Mouse (Mus musculus) forebrain, postnatal 0 days (tissue): ENCODE data around the gene Gm10842. TPM values are rescaled to one million over a fixed set of nuclear protein-coding genes. Genes with fewer than 3 reads are reported as not detected.

Experiments used
- ATAC-seq: fragments of 200-750 bp; cut with Nextera tagmentation; 2 replicates; pipeline ENCODE4 v1.8.0; 2017; ENCODE audit warnings: mild to moderate bottlenecking, moderate library complexity
- DNase-seq: peaks from one replicate; pipeline ENCODE4 v3.0.0-alpha.2; 2015
- H3K27ac ChIP-seq: fragments of 300-500 bp; sonication (generic); 2 replicates; pipeline ENCODE4 v1.5.1; 2014; ENCODE audit warnings: low read depth, mild to moderate bottlenecking, antibody characterized with exemption, low read length, moderate library complexity, mixed read lengths
- H3K27me3 ChIP-seq: fragments of 300-500 bp; sonication (generic); 2 replicates; pipeline ENCODE4 v1.6.1; 2014; ENCODE audit warnings: mild to moderate bottlenecking, low read length, mixed read lengths; ENCODE audit not compliant: insufficient read depth
- H3K36me3 ChIP-seq: fragments of 300-500 bp; sonication (generic); 2 replicates; pipeline ENCODE4 v1.6.1; 2014; ENCODE audit warnings: mild to moderate bottlenecking, moderate library complexity; ENCODE audit not compliant: insufficient read depth
- H3K4me1 ChIP-seq: fragments of 300-500 bp; sonication (generic); 2 replicates; pipeline ENCODE4 v1.6.1; 2014; ENCODE audit warnings: antibody characterized with exemption; ENCODE audit not compliant: insufficient read depth
- H3K4me2 ChIP-seq: fragments of 300-500 bp; sonication (generic); 2 replicates; pipeline ENCODE4 v1.6.1; 2014; ENCODE audit warnings: low read depth, mild to moderate bottlenecking, moderate library complexity
- H3K4me3 ChIP-seq: fragments of 300-500 bp; sonication (generic); 2 replicates; pipeline ENCODE4 v1.5.1; 2014; ENCODE audit warnings: low read depth, low read length, mixed read lengths
- H3K9ac ChIP-seq: fragments of 300-500 bp; sonication (generic); 2 replicates; pipeline ENCODE4 v1.6.1; 2014; ENCODE audit warnings: mild to moderate bottlenecking
- H3K9me3 ChIP-seq: fragments of 300-500 bp; sonication (generic); 2 replicates; pipeline ENCODE4 v1.6.1; 2016; ENCODE audit warnings: low read length
- CTCF ChIP-seq: sonication (generic); IDR thresholded peaks from 2 replicates; pipeline ENCODE4 v1.5.1; 2016; ENCODE audit warnings: antibody characterized with exemption, control low read depth, low read depth
- WGBS: fragments of 180-500 bp; shearing (Covaris S2); extraction: QIAGEN DNeasy Blood & Tissue Kit; methylation state at CpG from one replicate; pipeline ENCODE4 v1.1.7; 2014; 5-methylcytosine and 5-hydroxymethylcytosine counted together
- polyA plus RNA-seq: library from polyadenylated mRNA; unstranded; fragments of >200 nt; fragmentation: Nextera tagmentation; extraction: Ambion mirVana; gene quantifications from 2 replicates; pipeline ENCODE4 v1.2.1, GENCODE M21; 2015
- total RNA-seq: library from RNA; depleted of rRNA; stranded (reverse); fragments of >200 nt; gene quantifications from 2 replicates; pipeline ENCODE4 v1.2.3, GENCODE M21; 2014

The Gm10842 gene
- total and polyA plus RNA-seq, 2 experiments from 2014 or later, result not detected

DNA sequence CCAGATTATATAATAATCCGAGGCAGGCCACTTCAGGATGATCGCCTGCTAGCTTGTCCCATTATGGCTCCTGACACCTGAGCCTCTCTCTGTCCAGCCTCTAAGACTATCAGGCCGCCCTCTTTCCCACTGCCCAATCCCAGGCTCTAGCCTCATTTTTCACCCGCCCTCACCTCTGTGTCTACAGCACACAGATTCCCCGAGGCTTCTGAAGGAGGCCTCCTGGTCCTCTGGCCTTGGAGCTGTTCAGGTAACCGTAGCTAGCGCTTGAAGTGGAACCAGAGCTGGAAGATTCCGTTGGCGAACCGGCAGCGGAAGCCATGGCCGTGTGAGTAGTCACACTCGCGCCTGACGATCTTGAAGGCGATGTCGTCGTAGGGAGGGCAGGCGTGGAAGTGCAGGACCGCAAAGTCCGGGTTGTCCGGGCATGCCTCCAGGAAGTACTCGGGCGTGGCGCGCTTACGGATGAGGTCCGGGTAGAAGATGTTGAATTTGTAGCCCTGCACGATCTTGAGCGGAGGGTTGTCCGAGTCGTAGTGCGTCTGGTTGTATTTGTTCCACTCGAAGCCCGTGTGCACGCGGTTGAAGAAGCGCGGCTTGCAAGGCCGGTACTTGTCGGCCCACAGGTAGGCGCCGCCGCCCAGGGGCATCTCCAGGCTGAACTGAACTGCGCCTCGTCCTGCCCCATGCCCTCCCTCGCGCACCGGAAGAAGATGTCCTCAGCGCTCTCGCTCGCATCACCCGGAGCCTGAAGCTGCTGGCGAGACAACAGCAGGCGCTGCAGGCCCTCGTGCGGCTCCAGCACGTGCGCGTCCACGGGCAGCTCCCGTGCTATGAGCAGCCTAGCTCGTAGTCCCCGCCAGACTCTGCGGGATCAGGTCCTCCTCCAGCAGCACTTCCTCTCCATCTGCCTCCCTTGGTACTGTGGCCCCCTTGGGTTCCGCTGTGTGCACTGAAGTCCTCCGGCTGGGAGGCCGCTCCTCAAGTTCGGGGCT lies 18.1 kb downstream of the Gm10842 start:
- no peaks in the 10 kb centered on the region for H3K36me3 ChIP-seq
- H3K9ac ChIP-seq, result no peak overlapping the region
- H3K4me1 ChIP-seq, result no peaks in the 10 kb centered on the region
- H3K27ac ChIP-seq, result no peak overlapping the region
- no peak overlapping the region for H3K4me3 ChIP-seq
- ATAC-seq (no peak), DNase-seq (no peak)
- no peaks in the 10 kb centered on the region for H3K9me3 ChIP-seq
- H3K4me2 ChIP-seq, result no peak overlapping the region
- no peaks in the 10 kb centered on the region for H3K27me3 ChIP-seq
- 87% methylated on average over 69 of the region's 69 CpGs for WGBS
- no peak for TF ChIP-seq CTCF

DNA sequence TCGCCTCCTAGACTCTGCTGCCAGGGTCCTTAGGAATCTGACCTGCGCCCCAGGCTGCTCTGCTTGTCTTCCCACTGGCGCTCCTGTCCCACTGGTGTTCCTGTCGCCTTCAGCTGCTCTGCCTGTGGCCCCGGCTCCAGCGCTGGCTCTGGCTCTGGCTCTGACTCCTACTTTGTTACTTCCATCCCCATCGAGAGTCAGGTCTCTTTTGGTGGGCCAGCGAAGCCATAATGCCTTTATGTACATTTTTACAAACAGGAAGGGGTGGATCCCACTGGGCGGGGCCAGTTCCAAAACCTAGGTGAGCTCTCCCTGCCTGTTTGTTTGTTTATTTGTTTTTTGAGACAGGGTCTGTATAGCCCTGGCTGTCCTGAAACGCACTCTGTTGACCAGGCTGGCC lies 20.1 kb downstream of the Gm10842 start:
- no peak for ATAC-seq
- no peak overlapping the region for H3K27ac ChIP-seq
- no peak overlapping the region for H3K9ac ChIP-seq
- H3K9me3 ChIP-seq, result no peaks in the 10 kb centered on the region
- WGBS, result 93% methylated on average over 10 of the region's 10 CpGs
- no peaks in the 10 kb centered on the region for H3K36me3 ChIP-seq
- no peaks in the 10 kb centered on the region for H3K4me1 ChIP-seq
- DNase-seq, result no peak
- no peaks in the 10 kb centered on the region for H3K27me3 ChIP-seq
- TF ChIP-seq CTCF, result no peak
- no peak overlapping the region for H3K4me2 ChIP-seq
- H3K4me3 ChIP-seq, result no peak overlapping the region

DNA sequence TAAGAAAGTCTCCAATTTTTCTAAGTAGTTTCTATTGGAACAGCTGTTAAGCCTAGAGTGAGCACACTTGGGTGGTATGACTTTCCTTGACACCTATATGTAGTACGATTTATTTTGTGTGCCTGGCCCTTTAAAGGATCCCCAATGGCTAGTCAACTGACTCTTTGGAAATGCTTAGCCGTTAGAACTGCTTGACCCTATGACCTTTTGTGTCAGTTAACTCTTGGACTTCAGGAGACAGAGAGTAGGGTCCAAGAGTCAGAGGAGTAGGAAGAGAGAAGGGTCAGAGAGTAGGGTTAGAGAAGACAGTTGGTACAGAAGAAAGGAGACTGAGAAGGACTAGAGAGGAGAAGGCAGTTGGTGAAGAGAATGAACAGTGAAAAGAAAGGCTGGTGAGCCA lies 31.8 kb downstream of the Gm10842 start, which contains the start of gene Tlk2:
Gene Tlk2 (plus strand): TSS at position 292 of the 400 bp plus-strand sequence.
- DNase-seq, result no peak
- H3K4me3 ChIP-seq, result no peak within 1 kb of the TSS
- H3K9me3 ChIP-seq, result no peaks in the 10 kb centered on the region
- H3K4me2 ChIP-seq, result peak within 1 kb of the TSS; percentile 94; the same call in 1 of the 2 replicates
- no peak within 1 kb of the TSS for H3K9ac ChIP-seq
- no peaks in the 10 kb centered on the region for H3K27me3 ChIP-seq
- TF ChIP-seq CTCF, result no peak
- 52% methylated on average over 2 of the region's 2 CpGs for WGBS
- no peaks in the 10 kb centered on the region for H3K36me3 ChIP-seq
- H3K4me1 ChIP-seq, result peaks cover 17% of the 10 kb centered on the region; the same call in 1 of the 2 replicates
- H3K27ac ChIP-seq, result no peak within 1 kb of the TSS
- no peak for ATAC-seq

DNA sequence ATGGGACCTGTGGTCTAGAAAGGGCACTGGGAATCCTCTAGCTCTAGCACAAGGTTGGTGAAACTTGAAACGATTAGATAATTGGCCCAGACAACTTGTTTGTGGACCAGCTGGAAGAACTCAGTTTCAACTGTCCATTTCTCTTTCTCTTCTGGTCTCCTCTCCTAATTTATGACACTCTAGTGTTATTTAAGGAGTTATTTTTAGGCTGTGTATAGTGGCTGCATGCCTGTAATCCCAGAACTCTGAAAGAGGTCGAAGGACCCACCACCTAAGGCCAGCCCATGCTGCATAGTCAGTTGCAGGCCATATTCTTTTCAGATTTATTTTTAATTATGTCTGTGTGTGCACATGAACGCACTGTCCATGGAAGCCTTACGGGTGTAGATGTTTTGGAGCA lies 32.8 kb downstream of the Gm10842 start:
- Histone ChIP-seq H3K4me1 (peaks cover 17% of the 10 kb centered on the region; the same call in 1 of the 2 replicates), H3K36me3 (peaks cover 3% of the 10 kb centered on the region; the same call in 1 of the 2 replicates), H3K27me3 (no peaks in the 10 kb centered on the region), H3K9me3 (no peaks in the 10 kb centered on the region), H3K4me2 (peak overlapping the region; percentile 94; the same call in 1 of the 2 replicates), H3K9ac (no peak overlapping the region), H3K4me3 (no peak overlapping the region), H3K27ac (no peak overlapping the region)
- TF ChIP-seq CTCF, result no peak
- whole genome bisulfite sequencing, result 92% methylated on average over 4 of the region's 4 CpGs
- DNase-seq (no peak), ATAC-seq (no peak)

DNA sequence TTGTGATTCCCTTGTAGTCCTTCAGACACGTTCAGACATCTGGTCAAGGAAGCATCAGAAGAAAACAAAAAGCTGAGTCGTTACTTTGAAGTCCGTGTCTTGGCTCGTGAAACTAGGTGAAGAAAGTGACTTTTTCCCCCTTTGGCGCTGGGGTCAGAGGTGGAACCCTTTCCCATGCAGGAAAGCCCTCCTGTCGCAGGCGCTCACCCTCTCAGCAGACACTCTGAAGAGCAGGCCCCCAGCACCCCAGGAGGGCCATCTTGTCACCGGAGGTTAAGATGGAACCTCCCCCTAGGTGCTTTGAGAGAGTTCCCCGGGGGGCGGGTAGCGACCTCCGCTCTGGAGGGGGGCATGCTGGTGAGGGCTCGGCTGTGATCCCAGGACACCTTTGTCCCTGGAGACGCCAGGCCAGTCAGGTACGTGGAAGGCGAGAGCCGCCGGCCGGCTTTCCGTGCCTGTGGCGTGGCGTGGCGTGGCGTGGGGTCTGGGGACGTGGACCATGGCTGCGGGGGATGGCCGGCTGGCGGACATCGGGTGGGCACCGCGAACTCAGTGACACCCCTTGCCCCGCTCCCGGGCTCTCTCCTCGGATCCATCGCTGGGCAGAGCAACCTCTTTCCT lies 33.9 kb downstream of the Gm10842 start:
- DNase-seq, result peak; percentile 32
- H3K9ac ChIP-seq, result peak overlapping the region; percentile 96
- H3K9me3 ChIP-seq, result no peaks in the 10 kb centered on the region
- TF ChIP-seq CTCF, result no peak
- peak overlapping the region; percentile 92 for H3K27ac ChIP-seq
- peaks cover 17% of the 10 kb centered on the region; the same call in 1 of the 2 replicates for H3K4me1 ChIP-seq
- 1% methylated on average over 34 of the region's 35 CpGs for WGBS
- H3K4me3 ChIP-seq, result peak overlapping the region; percentile 96
- ATAC-seq, result no peak
- peaks cover 7% of the 10 kb centered on the region; the same call in 1 of the 2 replicates for H3K36me3 ChIP-seq
- H3K27me3 ChIP-seq, result no peaks in the 10 kb centered on the region
- peak overlapping the region; percentile 94 for H3K4me2 ChIP-seq

DNA sequence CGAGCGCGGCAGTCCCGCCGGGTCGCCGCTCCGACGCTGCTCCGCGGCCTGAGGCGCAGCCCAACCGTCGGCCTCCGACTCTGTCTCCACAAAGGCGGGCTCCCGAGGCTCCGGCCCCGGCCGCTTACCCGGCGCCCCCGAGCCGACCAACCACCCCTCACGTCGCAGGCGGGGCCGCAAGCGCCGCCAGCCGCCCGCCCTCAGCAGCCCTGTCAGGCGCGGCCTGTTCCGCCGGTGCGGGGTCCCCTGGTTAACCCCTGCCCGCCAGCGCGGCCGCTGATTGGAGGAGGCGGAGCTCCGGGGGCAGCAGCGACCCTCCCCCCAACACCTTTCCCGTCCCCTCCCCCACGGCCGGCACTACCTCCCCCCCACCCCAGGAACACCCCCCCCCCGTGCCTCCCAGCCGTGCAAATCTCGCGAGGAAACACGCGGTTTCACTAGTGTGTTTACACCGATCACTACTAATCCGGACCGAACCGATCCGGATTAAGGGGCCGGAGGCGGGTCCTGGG lies 34.5 kb downstream of the Gm10842 start:
- peaks cover 17% of the 10 kb centered on the region; the same call in 1 of the 2 replicates for H3K4me1 ChIP-seq
- H3K36me3 ChIP-seq, result peaks cover 7% of the 10 kb centered on the region; the same call in 1 of the 2 replicates
- WGBS, result 3% methylated on average over 59 of the region's 60 CpGs
- peak overlapping the region; percentile 94 for H3K4me2 ChIP-seq
- TF ChIP-seq CTCF, result no peak
- peak overlapping the region; percentile 96 for H3K4me3 ChIP-seq
- H3K27ac ChIP-seq, result peak overlapping the region; percentile 93
- ATAC-seq (peak; percentile 97), DNase-seq (peak; percentile 95)
- no peaks in the 10 kb centered on the region for H3K27me3 ChIP-seq
- H3K9ac ChIP-seq, result peak overlapping the region; percentile 96
- H3K9me3 ChIP-seq, result no peaks in the 10 kb centered on the region
